ENCODE assay signal across 12 mouse cellular contexts in the genomic region with DNA sequence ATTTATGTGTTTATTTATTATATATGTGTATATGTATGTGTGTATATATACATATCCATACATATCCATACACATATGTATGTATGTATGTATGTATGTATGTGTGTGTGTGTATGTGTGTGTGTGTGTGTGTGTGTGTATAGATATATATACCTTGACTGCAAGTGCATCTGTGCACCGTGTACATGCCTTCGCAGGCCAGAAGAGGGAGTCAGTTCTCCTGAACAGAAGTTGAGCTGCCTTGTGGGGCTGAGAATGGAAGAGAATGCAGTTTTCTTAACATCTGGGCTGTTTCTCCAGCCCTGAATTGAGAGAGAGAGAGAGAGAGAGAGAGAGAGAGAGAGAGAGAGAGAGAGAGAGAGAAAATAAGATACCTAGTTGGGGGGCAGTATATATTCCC. TPM values are rescaled to one million over a fixed set of nuclear protein-coding genes. Genes with fewer than 3 reads are reported as not detected.
DNase-seq lines count a peak whose midpoint lies in the region; ATAC-seq and TF ChIP-seq lines count a peak whose summit lies in the region.
"Had no signal": no experiment of that assay in that cellular context is flagged by ENCODE, and none has a peak within 500 bp of the region (broad histone marks: within the 10 kb centered on the region; RNA-seq: fewer than 3 reads in every experiment).

No protein-coding gene starts in this region.

- no peaks in the 10 kb centered on the region for H3K4me1 ChIP-seq in hindbrain, postnatal 0 days (ENCODE audit: insufficient read depth, low read length)
- 0 out of 2 replicates have a peak, but pooled peaks cover 4% of the 10 kb centered on the region for H3K4me1 ChIP-seq in hindbrain, embryonic 12.5 days
- H3K4me1 ChIP-seq in cortical plate, adult 2 months (ENCODE audit: control insufficient read depth, insufficient read depth, low read length) = 0 out of 2 replicates have a peak, but pooled peaks cover 2% of the 10 kb centered on the region

- H3K4me3 ChIP-seq in hindbrain, postnatal 0 days (ENCODE audit: low read length) = no peak overlapping the region
- no peak overlapping the region for H3K4me3 ChIP-seq in hindbrain, embryonic 12.5 days
- no peak overlapping the region for H3K4me3 ChIP-seq in cortical plate, adult 2 months (ENCODE audit: insufficient read depth, low read length)
- H3K4me3 ChIP-seq: heart, embryonic 12.5 days; limb, embryonic 12.5 days had no signal

- H3K27me3 ChIP-seq in hindbrain, postnatal 0 days (ENCODE audit: insufficient read depth, low read length) = no peaks in the 10 kb centered on the region
- no peaks in the 10 kb centered on the region for H3K27me3 ChIP-seq in hindbrain, embryonic 12.5 days
- H3K27me3 ChIP-seq: heart, embryonic 12.5 days; limb, embryonic 12.5 days had no signal

- no peak overlapping the region for H3K9ac ChIP-seq in hindbrain, postnatal 0 days (replicated peaks; ENCODE audit: low read length)
- no peak overlapping the region for H3K9ac ChIP-seq in hindbrain, embryonic 12.5 days
- H3K9ac ChIP-seq: heart, embryonic 12.5 days; limb, embryonic 12.5 days had no signal

- H3K4me2 ChIP-seq in hindbrain, postnatal 0 days (ENCODE audit: low read depth, low read length) = no peak overlapping the region
- H3K4me2 ChIP-seq in hindbrain, embryonic 12.5 days (replicated peaks) = no peak overlapping the region
- H3K4me2 ChIP-seq: heart, embryonic 12.5 days; limb, embryonic 12.5 days; midbrain, embryonic 11.5 days had no signal

- H3K9me3 ChIP-seq in hindbrain, postnatal 0 days (ENCODE audit: low read length) = no peaks in the 10 kb centered on the region
- H3K9me3 ChIP-seq in hindbrain, embryonic 12.5 days (replicated peaks) = no peaks in the 10 kb centered on the region
- H3K9me3 ChIP-seq: heart, embryonic 12.5 days; limb, embryonic 12.5 days had no signal

- no peak overlapping the region for H3K27ac ChIP-seq in hindbrain, postnatal 0 days
- H3K27ac ChIP-seq in hindbrain, embryonic 12.5 days = no peak overlapping the region
- no peak overlapping the region for H3K27ac ChIP-seq in cortical plate, adult 2 months (ENCODE audit: insufficient read depth, low read length)
- H3K27ac ChIP-seq: limb, embryonic 12.5 days had no signal

- WGBS in hindbrain, postnatal 0 days = 54% methylated on average over 2 of the region's 2 CpGs
- WGBS in hindbrain, embryonic 12.5 days = 58% methylated on average over 2 of the region's 2 CpGs

- no peaks in the 10 kb centered on the region for H3K36me3 ChIP-seq in hindbrain, postnatal 0 days (ENCODE audit: insufficient read depth, low read length)
- H3K36me3 ChIP-seq in hindbrain, embryonic 12.5 days = no peaks in the 10 kb centered on the region
- H3K36me3 ChIP-seq: limb, embryonic 12.5 days had no signal

- no peak for TF ChIP-seq POLR2A in cortical plate, adult 2 months (IDR thresholded peaks at IDR 0.05; ENCODE audit: extremely low read depth, insufficient read depth, low read length)

- DNase-seq in hindbrain, postnatal 0 days (ENCODE audit: low spot score) = peak; percentile 33
- DNase-seq in lung, postnatal 10 days = peak; percentile 19
- no peak for DNase-seq in lung, postnatal 4 days
- peak; percentile 27 to 38 for DNase-seq in thymus, postnatal 10 days (ENCODE audit: low spot score in 2 of 2)
- no peak for DNase-seq in cerebellum, postnatal 36 days
- no peak for DNase-seq in natural killer cell, adult 2 months (ENCODE audit: low spot score in 2 of 2)
- DNase-seq: kidney, adult 8-10 months had no signal

- ATAC-seq in hindbrain, postnatal 0 days = no peak
- ATAC-seq in hindbrain, embryonic 12.5 days (ENCODE audit: low FRiP score) = no peak

- TF ChIP-seq CTCF in hindbrain, postnatal 0 days (IDR thresholded peaks at IDR 0.05; ENCODE audit: low read depth) = peak; percentile 59
- peak; percentile 45 for TF ChIP-seq CTCF in cortical plate, adult 2 months (IDR thresholded peaks at IDR 0.05; ENCODE audit: extremely low read depth, insufficient read depth, low read length)

RNA-seq across cellular contexts. Expression of a gene that starts 6.2 kb away (rescaled TPM):
- total RNA-seq in hindbrain, postnatal 0 days (2014; rRNA removed) = 19.3 and 37.7 TPM in 2 replicates
- 11.5 and 13.4 TPM in 2 replicates for polyA plus RNA-seq in hindbrain, postnatal 0 days (2015; fragmentation: Nextera tagmentation; extraction: Ambion mirVana)
- 29.9 and 31.5 TPM in 2 replicates for polyA plus RNA-seq in hindbrain, embryonic 12.5 days (2016; fragmentation: Nextera tagmentation; extraction: Ambion mirVana)
- 20.8 and 23.0 TPM in 2 replicates for polyA plus RNA-seq in cortical plate, adult 2 months (2012; rRNA removed)

Comparison
In these comparisons a context has a peak if more than half of its experiments do, and no peak if none do; other contexts are left out.
1. DNase-seq: peak in hindbrain, postnatal 0 days (single experiment), lung, postnatal 10 days (single experiment) and thymus, postnatal 10 days (2 of 2); none in lung, postnatal 4 days (0 of 2), cerebellum, postnatal 36 days (0 of 2) and natural killer cell, adult 2 months (0 of 2).